Mouse (Mus musculus): ENCODE results near the gene Zbed6. TPM values are rescaled to one million over a fixed set of nuclear protein-coding genes. Genes with fewer than 3 reads are reported as not detected.

Zbed6 gene
- total and polyA plus RNA-seq, 3 experiments = 2.3 to 3.3 (median 3.2) TPM

DNA sequence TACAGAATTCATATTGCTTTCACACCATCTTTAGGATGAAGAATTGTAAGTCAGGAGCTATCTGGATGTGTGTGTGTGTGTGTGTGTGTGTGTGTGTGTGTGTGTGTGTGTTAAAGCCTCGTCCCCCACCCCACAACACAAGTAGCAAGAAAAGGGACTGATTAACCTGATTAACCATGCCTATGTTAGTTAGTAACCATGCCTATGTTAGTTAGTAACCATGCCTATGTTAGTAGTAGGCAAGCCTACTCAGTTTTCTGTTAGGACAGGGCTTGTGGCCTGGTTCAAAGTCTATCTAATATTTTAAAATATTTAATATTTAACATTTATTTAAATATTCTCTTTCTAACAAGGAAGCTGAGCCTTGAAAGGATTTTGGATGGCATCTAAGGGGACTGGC, 49.2 kb downstream of the Zbed6 start:
- H3K36me3 ChIP-seq (ENCODE audit: control insufficient read depth, insufficient read depth, low read length) = peaks cover 6% of the 10 kb centered on the region
- no peaks in the 10 kb centered on the region; the same call in 1 of the 2 replicates for H3K4me1 ChIP-seq (ENCODE audit: control insufficient read depth, insufficient read depth, low read length)
- no peak overlapping the region for H3K4me3 ChIP-seq
- no peak overlapping the region for H3K27ac ChIP-seq
- H3K27me3 ChIP-seq (ENCODE audit: control insufficient read depth, insufficient read depth, low read length) = no peaks in the 10 kb centered on the region
- H3K9ac ChIP-seq (ENCODE audit: low read depth, low read length) = no peak overlapping the region
- TF ChIP-seq EP300 (IDR thresholded peaks at IDR 0.05; ENCODE audit: insufficient read depth, low read depth, low read length) = no peak
- no peak for TF ChIP-seq CTCF (IDR thresholded peaks at IDR 0.05)
- no peak for TF ChIP-seq POLR2A (IDR thresholded peaks at IDR 0.05; ENCODE audit: insufficient read depth, low read depth, low read length)
- WGBS = 75% methylated on average over 1 of the region's 1 CpGs
- no peaks in the 10 kb centered on the region for H3K79me2 ChIP-seq (replicated peaks; ENCODE audit: control insufficient read depth, insufficient read depth, low read length)
- intact Hi-C loops (cut with DNase I) = loop anchor here (2.0 to 10.0 kb wide), 4 partner anchors 297 to 589 kb away; no protein-coding TSS in a partner anchor
- DNase-seq = no peak

DNA sequence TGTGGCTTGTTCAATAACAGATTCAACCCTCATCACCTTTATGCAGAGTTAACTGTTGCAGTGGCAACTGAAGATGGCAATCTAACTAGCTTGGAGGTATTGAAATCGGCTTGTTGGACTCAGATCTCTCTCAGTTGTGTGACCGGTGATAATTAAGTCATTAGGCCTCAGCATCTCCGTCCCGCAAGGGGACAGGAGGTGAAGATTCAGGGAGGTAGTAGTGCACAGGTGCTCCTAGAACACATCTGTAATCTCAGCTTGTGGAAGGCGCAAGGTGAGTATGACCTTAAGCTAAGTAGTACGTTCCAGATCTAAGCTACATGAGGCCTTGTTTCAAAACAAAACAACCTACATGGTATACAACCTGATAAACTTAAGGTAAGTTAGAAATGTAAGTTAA, 50.1 kb downstream of the Zbed6 start:
- TF ChIP-seq EP300 (IDR thresholded peaks at IDR 0.05; ENCODE audit: insufficient read depth, low read depth, low read length) (no peak), CTCF (IDR thresholded peaks at IDR 0.05) (no peak), POLR2A (IDR thresholded peaks at IDR 0.05; ENCODE audit: insufficient read depth, low read depth, low read length) (no peak)
- no peak for DNase-seq
- Histone ChIP-seq H3K36me3 (ENCODE audit: control insufficient read depth, insufficient read depth, low read length) (peaks cover 9% of the 10 kb centered on the region), H3K27me3 (ENCODE audit: control insufficient read depth, insufficient read depth, low read length) (no peaks in the 10 kb centered on the region), H3K79me2 (replicated peaks; ENCODE audit: control insufficient read depth, insufficient read depth, low read length) (no peaks in the 10 kb centered on the region), H3K27ac (no peak overlapping the region), H3K4me3 (no peak overlapping the region), H3K9ac (ENCODE audit: low read depth, low read length) (no peak overlapping the region), H3K4me1 (ENCODE audit: control insufficient read depth, insufficient read depth, low read length) (no peaks in the 10 kb centered on the region; the same call in 1 of the 2 replicates)
- WGBS = 51% methylated on average over 6 of the region's 6 CpGs
- intact Hi-C loops (cut with DNase I) = loop anchor here (1.0 to 10.0 kb wide), 5 partner anchors 228 to 588 kb away; no protein-coding TSS in a partner anchor

DNA sequence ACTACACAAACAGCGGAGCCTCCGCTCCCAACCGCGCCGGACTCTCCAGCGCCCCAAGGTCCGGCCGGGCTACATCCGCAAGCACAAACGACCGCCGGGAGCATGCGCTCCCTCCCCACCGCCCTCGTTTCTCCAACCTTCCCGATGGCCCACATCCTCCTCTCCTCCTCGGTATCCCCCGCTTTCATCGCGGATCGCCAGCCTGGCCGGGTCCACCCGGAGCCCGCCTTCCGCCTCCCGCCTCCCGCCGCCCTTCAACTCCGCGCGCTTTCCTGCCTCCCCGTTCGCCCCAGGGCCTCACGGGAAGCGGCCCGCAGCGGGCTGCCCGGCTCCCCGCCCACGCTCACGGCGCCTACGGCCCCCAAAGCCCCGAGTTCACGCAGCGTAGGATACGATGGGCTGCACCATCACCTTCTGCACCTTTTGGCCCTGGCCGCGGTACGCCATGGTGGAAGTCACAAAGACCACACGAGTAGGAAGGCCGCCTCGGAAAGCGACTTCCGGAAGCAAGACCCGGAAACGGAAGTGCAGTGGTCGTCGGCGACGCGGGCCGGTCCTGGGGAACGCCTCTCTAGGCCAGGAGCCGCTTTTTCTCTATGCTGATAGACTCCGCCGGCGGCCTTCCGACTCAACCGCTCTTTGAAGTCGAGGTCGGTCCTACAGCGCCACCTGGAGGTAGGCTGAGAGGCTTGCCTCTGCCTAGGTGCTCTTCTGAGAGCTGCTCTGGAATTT, 50.7 kb downstream of the Zbed6 start, which contains the start of gene Snrpe:
Snrpe (minus strand) TSS at position 521 of the 732 bp plus-strand sequence.
- Histone ChIP-seq H3K27me3 (ENCODE audit: control insufficient read depth, insufficient read depth, low read length) (no peaks in the 10 kb centered on the region), H3K9ac (ENCODE audit: low read depth, low read length) (peak within 1 kb of the TSS; percentile 86), H3K36me3 (ENCODE audit: control insufficient read depth, insufficient read depth, low read length) (peaks cover 9% of the 10 kb centered on the region), H3K79me2 (replicated peaks; ENCODE audit: control insufficient read depth, insufficient read depth, low read length) (no peaks in the 10 kb centered on the region), H3K4me1 (ENCODE audit: control insufficient read depth, insufficient read depth, low read length) (no peaks in the 10 kb centered on the region; the same call in 1 of the 2 replicates), H3K27ac (peak within 1 kb of the TSS; percentile 96), H3K4me3 (peak within 1 kb of the TSS; percentile 81)
- peak; percentile 94 to 95 for DNase-seq
- WGBS = under 1% methylated on average over 72 of the region's 73 CpGs
- intact Hi-C loops (cut with DNase I) = loop anchor here (1.0 to 10.0 kb wide), 6 partner anchors 183 to 588 kb away; no protein-coding TSS in a partner anchor
- TF ChIP-seq POLR2A (IDR thresholded peaks at IDR 0.05; ENCODE audit: insufficient read depth, low read depth, low read length) (peak; percentile 74), EP300 (IDR thresholded peaks at IDR 0.05; ENCODE audit: insufficient read depth, low read depth, low read length) (peak; percentile 84), CTCF (IDR thresholded peaks at IDR 0.05) (peak; percentile 94)

Other genes with a start within 250 kb of the Zbed6 start
- gene Sox13, start 236.5 kb downstream of the Zbed6 start, total RNA-seq (2021) = 10 to 100 TPM; 15.3 to 16.2 TPM
- 24.7 and 28.5 TPM in 2 replicates for gene Sox13, start 236.5 kb downstream of the Zbed6 start, polyA plus RNA-seq (2012; rRNA removed)
- 10 to 100 TPM; 65.6 to 70.2 TPM for gene Snrpe, start 50.6 kb downstream of the Zbed6 start, total RNA-seq (2021)
- gene Snrpe, start 50.6 kb downstream of the Zbed6 start, polyA plus RNA-seq (2012; rRNA removed) = 28.0 and 67.6 TPM in 2 replicates
- 10 to 100 TPM; 14.5 to 15.0 TPM for gene Gm38394, start 433 bp upstream of the Zbed6 start, total RNA-seq (2021)
- 2.5 and 6.2 TPM in 2 replicates for gene Gm38394, start 433 bp upstream of the Zbed6 start, polyA plus RNA-seq (2012; rRNA removed)
- under 1 TPM; 0.36 to 0.73 TPM for gene Lax1, start 29.2 kb upstream of the Zbed6 start, total RNA-seq (2021)
- gene Lax1, start 29.2 kb upstream of the Zbed6 start, polyA plus RNA-seq (2012; rRNA removed) = 0.45 and 0.47 TPM in 2 replicates
- gene Atp2b4, start 140.2 kb upstream of the Zbed6 start, total RNA-seq (2021) = 10 to 100 TPM; 21.3 to 22.3 TPM
- 6.6 and 10.2 TPM in 2 replicates for gene Atp2b4, start 140.2 kb upstream of the Zbed6 start, polyA plus RNA-seq (2012; rRNA removed)
- gene Optc, start 247.1 kb upstream of the Zbed6 start, total RNA-seq (2021) = under 1 TPM; 0.34 to 0.36 TPM
- gene Optc, start 247.1 kb upstream of the Zbed6 start, polyA plus RNA-seq (2012; rRNA removed) = 1.00 and 2.4 TPM in 2 replicates

All from heart, adult 2 months (tissue).